Mouse (Mus musculus) spleen, postnatal 36 days (tissue): Measurements from ENCODE around the gene Gm17521.
"Not testable (repeated sequence)": the region's sequence is repeated elsewhere in the genome, so short reads cannot be mapped to it uniquely, and the experiment has no call there.

Source experiments
- DNase-seq, 2 experiments: peaks; one replicate each; pipeline ENCODE4 v3.0.0; 2022; ENCODE audit warnings: low spot score in 2 of 2, mixed read lengths in 1 of 2

The Gm17521 gene

GRCm38 (mm10) chrX:123029569-123029968, at the start of gene Gm17521:
Gene Gm17521, minus strand, starts transcription at chrX:123029669.
- not testable (repeated sequence) for DNase-seq

GRCm38 (mm10) chrX:123043956-123044355, 14.5 kb upstream of the Gm17521 start:
- no peak for DNase-seq

GRCm38 (mm10) chrX:123043516-123043915, 14.0 kb upstream of the Gm17521 start:
- DNase-seq, result no peak
